Mouse (Mus musculus): ENCODE measurements around the gene Stk25.

The Stk25 gene

GRCm38 (mm10) chr1:93669941-93670340 lies 11.5 kb upstream of the Stk25 start:
- no peak for DNase-seq (ENCODE audit: low spot score in 2 of 2)

GRCm38 (mm10) chr1:93668791-93669548 lies 10.5 kb upstream of the Stk25 start:
- DNase-seq (ENCODE audit: low spot score in 2 of 2) = peak; percentile 83 to 84

- DNase-seq (ENCODE audit: low spot score in 2 of 2) = no peak
Observed at GRCm38 (mm10) chr1:93667760-93668400, 9.4 kb upstream of the Stk25 start.

- DNase-seq (ENCODE audit: low spot score in 2 of 2) = no peak
Observed at GRCm38 (mm10) chr1:93657025-93657360, 1.5 kb downstream of the Stk25 start.

GRCm38 (mm10) chr1:93656325-93657024 lies 2.0 kb downstream of the Stk25 start:
- DNase-seq (ENCODE audit: low spot score in 2 of 2) = no peak

GRCm38 (mm10) chr1:93654798-93655197 lies 3.7 kb downstream of the Stk25 start:
- no peak for DNase-seq (ENCODE audit: low spot score in 2 of 2)

- no peak for DNase-seq (ENCODE audit: low spot score in 2 of 2)
Observed at GRCm38 (mm10) chr1:93654275-93654674, 4.2 kb downstream of the Stk25 start.

GRCm38 (mm10) chr1:93649604-93650172 lies 8.8 kb downstream of the Stk25 start:
- no peak for DNase-seq (ENCODE audit: low spot score in 2 of 2)

GRCm38 (mm10) chr1:93642692-93643091 lies 15.8 kb downstream of the Stk25 start:
- DNase-seq (ENCODE audit: low spot score in 2 of 2) = no peak

- no peak for DNase-seq (ENCODE audit: low spot score in 2 of 2)
Observed at GRCm38 (mm10) chr1:93641978-93642377, 16.5 kb downstream of the Stk25 start.

GRCm38 (mm10) chr1:93636211-93636897 lies 22.1 kb downstream of the Stk25 start:
- no peak for DNase-seq (ENCODE audit: low spot score in 2 of 2)

GRCm38 (mm10) chr1:93635580-93636192 lies 22.8 kb downstream of the Stk25 start:
- peak; percentile 99 for DNase-seq (ENCODE audit: low spot score in 2 of 2)

GRCm38 (mm10) chr1:93635091-93635579 lies 23.3 kb downstream of the Stk25 start:
- no peak for DNase-seq (ENCODE audit: low spot score in 2 of 2)

GRCm38 (mm10) chr1:93634481-93634891 lies 24.0 kb downstream of the Stk25 start:
- peak; percentile 70 to 80 for DNase-seq (ENCODE audit: low spot score in 2 of 2)

GRCm38 (mm10) chr1:93632723-93633122 lies 25.7 kb downstream of the Stk25 start:
- no peak for DNase-seq (ENCODE audit: low spot score in 2 of 2)

GRCm38 (mm10) chr1:93630796-93631195 lies 27.7 kb downstream of the Stk25 start:
- DNase-seq (ENCODE audit: low spot score in 2 of 2) = no peak

- no peak for DNase-seq (ENCODE audit: low spot score in 2 of 2)
Observed at GRCm38 (mm10) chr1:93624502-93624901, 34.0 kb downstream of the Stk25 start.

- DNase-seq (ENCODE audit: low spot score in 2 of 2) = no peak
Observed at GRCm38 (mm10) chr1:93618948-93619347, 39.5 kb downstream of the Stk25 start.

GRCm38 (mm10) chr1:93618059-93618748 lies 40.3 kb downstream of the Stk25 start:
- no peak for DNase-seq (ENCODE audit: low spot score in 2 of 2)

- no peak for DNase-seq (ENCODE audit: low spot score in 2 of 2)
Observed at GRCm38 (mm10) chr1:93609762-93610161, 48.7 kb downstream of the Stk25 start.

Measured in heart, adult 9 months (tissue).